Comparison of ENCODE assay signal across 24 mouse cellular contexts in the genomic region with DNA sequence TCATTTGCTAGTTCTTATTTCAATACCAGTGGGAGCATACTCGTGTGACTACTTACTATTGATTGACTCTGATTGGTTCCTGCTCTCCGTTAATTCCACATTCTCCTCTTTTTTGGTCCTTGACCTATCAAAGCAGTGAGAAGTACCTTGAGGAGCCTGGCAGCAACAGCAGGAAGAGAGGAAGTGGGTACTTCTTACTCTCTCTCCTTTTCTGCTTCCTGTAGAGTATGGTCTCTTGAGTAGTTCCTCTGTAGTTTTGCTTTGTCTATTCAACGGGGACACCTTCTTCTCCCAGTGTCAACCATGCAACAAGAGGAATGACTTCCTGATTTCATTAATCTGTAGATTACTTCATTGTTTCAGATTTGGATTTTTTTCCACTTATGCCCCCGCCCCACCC.
DNase-seq lines count a peak whose midpoint lies in the region; ATAC-seq and TF ChIP-seq lines count a peak whose summit lies in the region.
"Had no signal": no experiment of that assay in that cellular context is flagged by ENCODE, and none has a peak within 500 bp of the region (broad histone marks: within the 10 kb centered on the region; RNA-seq: fewer than 3 reads in every experiment).

No protein-coding gene starts in this region.

- H3K27me3 ChIP-seq in lung, postnatal 0 days (replicated peaks; ENCODE audit: insufficient read depth, low read length), result no peaks in the 10 kb centered on the region
- no peaks in the 10 kb centered on the region for H3K27me3 ChIP-seq in midbrain, embryonic 10.5 days (ENCODE audit: low read depth, poor library complexity, severe bottlenecking)
- H3K27me3 ChIP-seq: forebrain, embryonic 13.5 days; hindbrain, embryonic 12.5 days had no signal

- H3K4me1 ChIP-seq in lung, postnatal 0 days (ENCODE audit: insufficient read depth, low read depth, low read length), result no peaks in the 10 kb centered on the region
- no peaks in the 10 kb centered on the region for H3K4me1 ChIP-seq in midbrain, embryonic 10.5 days
- H3K4me1 ChIP-seq: embryonic facial prominence, embryonic 10.5 days; forebrain, embryonic 13.5 days; heart, embryonic 10.5 days; hindbrain, embryonic 12.5 days had no signal

- TF ChIP-seq EP300 in lung, postnatal 0 days (IDR thresholded peaks at IDR 0.05), result no peak

- no peaks in the 10 kb centered on the region for H3K36me3 ChIP-seq in lung, postnatal 0 days (ENCODE audit: insufficient read depth, low read length)
- H3K36me3 ChIP-seq in midbrain, embryonic 10.5 days, result no peaks in the 10 kb centered on the region
- H3K36me3 ChIP-seq: embryonic facial prominence, embryonic 10.5 days; G1E; heart, embryonic 10.5 days; hindbrain, embryonic 12.5 days had no signal

- peak; percentile 26 for DNase-seq in lung, postnatal 0 days (ENCODE audit: low spot score)
- no peak for DNase-seq in lung, postnatal 36 days
- DNase-seq in CD4-positive helper T cell, adult 2 months (ENCODE audit: low read depth, low spot score), result peak; percentile 7
- no peak for DNase-seq in MN1 (ENCODE audit: low spot score)
- no peak for DNase-seq in T-cell, adult 2 months (ENCODE audit: low spot score)
- no peak for DNase-seq in midbrain, embryonic 10.5 days (ENCODE audit: low spot score)
- DNase-seq: adrenal gland, postnatal 36 days; cerebellum, adult 11-12 months; cerebellum, adult 9-10 months; cerebellum, postnatal 25 days; gastrocnemius, adult 2 months; gastrocnemius, postnatal 36 days; heart, adult 18-20 months; heart, postnatal 10 days; heart, postnatal 4 days had no signal

- ATAC-seq in lung, postnatal 0 days, result no peak
- ATAC-seq in granulocyte monocyte progenitor cell, adult 5-6 weeks (replicated peaks; ENCODE audit: poor library complexity, severe bottlenecking), result peak; percentile 95
- peak; percentile 59; the same call in 1 of the 2 replicates for ATAC-seq in monocyte, adult 5-6 weeks (replicated peaks; ENCODE audit: insufficient number of reproducible peaks, low FRiP score, low TSS enrichment, poor library complexity, severe bottlenecking)
- ATAC-seq: activated CD4-positive, CD25-positive, alpha-beta regulatory T cell, adult 4 months; forebrain, embryonic 13.5 days; hindbrain, embryonic 16.5 days had no signal

- H3K27ac ChIP-seq in lung, postnatal 0 days (ENCODE audit: low read length), result no peak overlapping the region
- H3K27ac ChIP-seq in midbrain, embryonic 10.5 days (replicated peaks), result no peak overlapping the region
- H3K27ac ChIP-seq: embryonic facial prominence, embryonic 10.5 days; forebrain, embryonic 13.5 days; gastrocnemius, adult 2 months; heart, embryonic 10.5 days; hindbrain, embryonic 12.5 days had no signal

- WGBS in lung, postnatal 0 days, result 50% methylated on average over 4 of the region's 4 CpGs
- 92% methylated on average over 4 of the region's 4 CpGs for WGBS in midbrain, embryonic 10.5 days

- no peak for TF ChIP-seq CTCF in lung, postnatal 0 days (IDR thresholded peaks at IDR 0.05)

- no peak overlapping the region for H3K9ac ChIP-seq in lung, postnatal 0 days (replicated peaks; ENCODE audit: low read depth)
- H3K9ac ChIP-seq: forebrain, embryonic 13.5 days; hindbrain, embryonic 12.5 days had no signal

- H3K9me3 ChIP-seq in lung, postnatal 0 days (ENCODE audit: low read length), result no peaks in the 10 kb centered on the region
- H3K9me3 ChIP-seq in midbrain, embryonic 10.5 days (replicated peaks), result no peaks in the 10 kb centered on the region
- H3K9me3 ChIP-seq: embryonic facial prominence, embryonic 10.5 days; forebrain, embryonic 13.5 days; G1E; heart, embryonic 10.5 days; hindbrain, embryonic 12.5 days had no signal

- no peak overlapping the region for H3K4me3 ChIP-seq in lung, postnatal 0 days (ENCODE audit: low read depth, low read length)
- no peak overlapping the region for H3K4me3 ChIP-seq in midbrain, embryonic 10.5 days
- H3K4me3 ChIP-seq: embryonic facial prominence, embryonic 10.5 days; forebrain, embryonic 13.5 days; gastrocnemius, adult 2 months; heart, embryonic 10.5 days; hindbrain, embryonic 12.5 days had no signal

- H3K4me2 ChIP-seq in lung, postnatal 0 days (replicated peaks; ENCODE audit: low read depth, low read length), result no peak overlapping the region
- H3K4me2 ChIP-seq: forebrain, embryonic 13.5 days; hindbrain, embryonic 12.5 days had no signal

Comparison
In these comparisons a context has a peak if more than half of its experiments do, and no peak if none do; other contexts are left out.
1. DNase-seq: peak in lung, postnatal 0 days (single experiment) and CD4-positive helper T cell, adult 2 months (single experiment); none in lung, postnatal 36 days (single experiment), MN1 (single experiment), T-cell, adult 2 months (single experiment) and midbrain, embryonic 10.5 days (single experiment).